Mouse (Mus musculus) gastrocnemius, adult 8-10 months (tissue): ENCODE results near the gene Pnpla6. TPM values are rescaled to one million over a fixed set of nuclear protein-coding genes. Genes with fewer than 3 reads are reported as not detected.
"Not testable (repeated sequence)": the region's sequence is repeated elsewhere in the genome, so short reads cannot be mapped to it uniquely, and the experiment has no call there.

Source experiments
- DNase-seq, 2 experiments: peaks; one replicate each; pipeline ENCODE4 v3.0.0; 2022; ENCODE audit warnings: low spot score in 2 of 2
- total RNA-seq, 4 experiments: library from RNA; stranded (reverse); gene quantifications; 2 replicates each; pipeline ENCODE4 v1.2.4; 2022

The Pnpla6 gene
- total RNA-seq, 4 experiments from 2014 or later: 5.8 to 9.8 (median 7.9) TPM

GRCm38 (mm10) chr8:3574546-3574945, 59.4 kb downstream of the Pnpla6 start:
- no peak for DNase-seq

DNA sequence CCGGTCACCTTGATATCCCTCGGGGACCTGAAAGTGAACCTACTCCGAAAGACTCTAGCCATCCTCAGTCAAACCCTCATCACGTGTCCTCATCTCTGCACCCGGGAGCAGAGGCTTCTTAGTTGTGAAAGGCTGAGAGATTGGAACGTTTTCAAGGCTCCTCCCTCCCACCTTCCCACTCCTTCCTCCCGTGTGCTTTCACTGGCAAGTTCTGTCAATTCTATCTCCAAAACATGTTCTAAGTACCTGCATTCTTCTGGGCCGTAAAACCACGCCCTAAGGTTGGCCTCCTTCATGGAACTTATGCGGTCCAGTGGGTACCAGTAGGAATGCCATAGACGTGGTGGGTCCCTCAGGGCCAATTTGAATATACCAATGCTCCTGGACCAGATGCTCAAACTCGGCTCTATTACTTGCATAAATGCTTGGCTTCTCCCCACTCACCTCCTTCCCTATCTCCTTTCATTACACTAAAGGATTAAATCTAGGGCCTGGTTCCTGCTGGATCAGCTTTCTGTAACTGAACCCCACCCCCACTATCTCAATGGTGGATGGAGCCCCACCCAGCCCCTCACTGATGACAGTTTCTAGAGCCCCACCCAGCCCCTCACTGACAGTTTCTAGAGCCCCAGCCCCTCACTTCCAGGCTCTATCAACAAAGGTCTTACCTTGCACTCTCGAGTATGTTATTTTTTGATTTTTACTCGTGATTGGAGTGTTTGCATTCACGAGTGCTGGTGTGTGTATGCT, 61.2 kb downstream of the Pnpla6 start:
- no peak for DNase-seq

DNA sequence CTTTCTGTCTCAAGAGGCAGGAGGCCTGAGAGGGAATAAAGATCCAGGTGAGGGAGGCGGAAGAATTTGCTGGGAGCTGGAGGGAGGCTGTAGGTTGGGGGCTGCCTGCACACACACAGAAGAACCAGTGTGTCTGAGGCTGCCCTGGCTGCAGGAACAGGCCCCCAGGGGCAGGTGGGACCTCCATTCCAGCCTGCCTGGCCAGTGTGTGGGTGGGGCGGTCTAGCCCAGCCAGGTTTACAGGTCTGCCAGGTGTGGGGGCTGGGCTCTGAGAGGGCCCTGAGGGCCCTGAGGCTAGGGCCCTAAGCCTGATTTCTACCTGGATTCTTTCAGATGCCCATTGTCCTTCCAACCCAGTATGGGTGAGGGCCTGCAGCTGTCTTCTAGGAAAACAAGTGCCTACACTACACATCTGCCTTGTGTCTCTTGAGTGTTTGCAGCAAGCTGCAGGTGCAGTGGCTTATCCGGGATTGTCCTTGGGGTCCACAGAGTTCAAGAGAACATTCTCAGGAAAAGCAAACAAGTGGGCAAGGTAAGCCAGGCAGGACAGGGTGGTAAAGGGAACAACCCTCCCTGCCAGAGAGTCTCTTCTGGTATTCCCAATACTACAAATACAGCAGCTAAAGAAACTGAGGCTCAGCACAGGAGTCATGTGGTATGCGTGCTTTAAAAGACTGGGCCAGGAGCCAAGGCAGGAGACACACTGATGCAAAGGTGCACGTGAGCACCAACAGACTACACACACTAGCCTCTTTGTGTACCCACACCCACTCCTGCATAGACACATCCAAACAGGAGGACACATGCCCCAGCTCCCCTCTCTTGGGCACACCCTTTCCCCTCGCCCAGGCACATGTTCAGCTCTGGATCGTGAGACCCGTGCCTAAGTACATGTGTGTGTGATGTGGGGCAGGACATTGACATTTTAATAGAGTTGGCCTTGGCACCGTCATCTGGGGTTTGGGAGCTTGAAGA, 64.5 kb downstream of the Pnpla6 start:
- no peak for DNase-seq

- not testable (repeated sequence) for DNase-seq
These were observed 66.8 kb downstream of the Pnpla6 start for GRCm38 (mm10) chr8:3581961-3582360.

- DNase-seq: no peak
These were observed 71.3 kb downstream of the Pnpla6 start for GRCm38 (mm10) chr8:3586452-3586851.

DNA sequence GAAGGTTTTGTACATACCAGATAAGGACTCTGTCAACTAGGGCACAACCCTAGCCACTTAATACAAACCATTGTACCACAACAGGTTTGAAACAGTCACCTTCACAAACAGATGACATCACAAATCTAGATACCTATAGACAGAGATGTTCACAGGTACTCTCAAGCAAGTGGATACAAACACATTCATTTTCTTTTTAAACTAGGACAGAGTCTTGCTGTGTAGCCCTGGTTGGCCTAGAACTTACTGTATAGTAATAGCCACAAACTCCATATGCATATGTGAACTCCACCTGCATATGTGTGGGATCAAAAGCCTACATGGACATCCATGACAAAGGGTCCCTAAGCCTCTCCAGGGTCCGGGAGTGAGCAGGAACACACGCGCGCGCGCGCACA, 71.8 kb downstream of the Pnpla6 start, which contains the start of gene Camsap3:
Gene Camsap3 (plus strand): TSS at position 301 of the 398 bp plus-strand sequence.
- no peak for DNase-seq

DNA sequence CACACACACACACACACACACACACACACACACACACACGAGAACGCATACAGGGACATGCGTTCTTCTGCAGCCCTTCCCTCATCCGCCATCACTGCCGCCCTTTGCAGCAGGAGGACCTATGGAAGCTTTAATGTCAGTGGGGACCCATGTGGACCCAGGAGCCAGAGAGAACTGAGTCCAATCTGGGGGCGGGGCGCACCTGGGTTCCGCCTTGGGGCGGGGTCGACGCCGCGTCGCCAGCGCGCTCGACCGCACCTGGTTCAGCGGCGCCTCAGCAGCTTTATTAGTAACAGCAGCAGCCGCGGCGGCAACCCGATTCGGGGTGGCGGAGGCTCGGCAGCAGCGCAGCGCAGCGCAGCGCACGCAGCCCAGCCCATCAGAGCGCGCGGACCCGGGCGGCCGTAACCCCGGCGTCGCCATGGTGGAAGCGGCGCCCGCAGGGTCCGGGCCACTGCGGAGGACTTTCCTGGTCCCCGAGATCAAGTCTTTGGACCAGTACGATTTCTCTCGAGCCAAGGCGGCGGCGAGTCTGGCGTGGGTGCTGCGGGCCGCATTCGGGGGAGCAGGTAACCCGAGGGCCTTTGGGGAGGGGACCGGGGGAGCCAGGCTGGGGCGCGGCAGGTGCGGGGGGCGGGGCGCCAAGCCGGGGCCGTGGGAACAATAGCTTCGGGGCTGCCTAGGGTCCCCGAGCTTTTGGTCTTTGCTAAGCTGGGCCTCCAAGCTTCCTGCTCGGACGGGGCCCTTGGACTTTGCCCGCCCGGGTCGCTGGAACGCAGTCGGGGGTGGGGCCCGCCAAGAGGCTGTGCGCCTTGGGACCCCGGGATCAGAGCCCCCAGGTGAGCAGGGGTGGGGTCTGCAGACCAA, 72.4 kb downstream of the Pnpla6 start:
- DNase-seq: no peak

DNA sequence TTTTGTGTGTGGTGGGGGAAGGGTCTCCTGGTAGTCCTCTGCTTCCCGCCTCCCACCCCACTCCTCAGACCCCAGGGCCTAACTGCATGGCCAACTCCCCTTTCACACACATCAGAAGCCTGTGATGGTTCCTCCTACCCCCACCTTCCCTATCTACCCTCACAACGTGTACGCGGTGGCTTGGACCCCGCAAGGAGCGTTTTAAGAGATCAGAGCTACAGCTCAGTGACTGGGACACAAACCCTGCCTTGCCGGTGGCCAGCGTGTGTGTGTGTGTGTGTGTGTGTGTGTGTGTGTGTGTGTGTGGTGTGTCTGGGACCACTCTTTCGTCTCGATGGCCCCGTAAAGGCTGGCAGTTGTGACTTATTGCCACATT, 73.1 kb downstream of the Pnpla6 start:
- no peak for DNase-seq

DNA sequence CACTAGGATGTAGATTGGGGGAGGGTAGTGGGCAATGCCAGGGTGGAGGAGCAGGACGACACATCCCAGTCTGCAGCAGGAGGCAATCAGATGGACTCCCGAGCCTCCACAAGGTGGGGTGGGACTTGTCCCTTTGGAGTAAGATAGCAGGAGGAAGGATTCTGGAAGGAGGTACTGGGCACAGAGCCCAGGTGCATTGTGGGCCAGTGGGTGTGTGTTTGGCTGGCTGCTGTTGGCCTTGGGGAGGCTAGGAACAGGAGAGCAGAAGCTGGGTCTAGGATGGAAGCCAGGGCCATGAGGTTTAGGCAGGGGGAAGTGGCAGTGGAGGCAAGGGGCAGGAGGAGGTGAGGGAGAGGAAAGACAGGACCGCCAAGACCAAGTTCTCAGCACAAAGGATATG, 78.3 kb downstream of the Pnpla6 start:
- no peak for DNase-seq

Other genes with a start within 250 kb of the Pnpla6 start
- gene Insr, start 235.8 kb upstream of the Pnpla6 start, total RNA-seq: 10 to 100 TPM; 60.4 to 66.9 (median 64.0) TPM
- gene A430078G23Rik, start 162.0 kb upstream of the Pnpla6 start, total RNA-seq: not detected
- gene Arhgef18, start 122.4 kb upstream of the Pnpla6 start, total RNA-seq: 10 to 100 TPM in 1 of 4 experiments, 1 to 10 TPM in 3; 7.4 to 11.5 (median 9.2) TPM
- gene Pex11g, start 47.7 kb upstream of the Pnpla6 start, total RNA-seq: 1 to 10 TPM; 2.0 to 3.2 (median 2.7) TPM
- gene Tex45, start 44.5 kb upstream of the Pnpla6 start, total RNA-seq: not detected
- 10 to 100 TPM; 39.0 to 44.5 (median 41.3) TPM for gene Zfp358, start 22.2 kb upstream of the Pnpla6 start, total RNA-seq
- 10 to 100 TPM; 21.5 to 23.2 (median 22.0) TPM for gene Mcoln1, start 14.9 kb upstream of the Pnpla6 start, total RNA-seq
- not detected for gene C330021F23Rik, start 52.6 kb downstream of the Pnpla6 start, total RNA-seq
- under 1 TPM; 0.12 to 0.46 (median 0.24) TPM for gene Camsap3, start 71.9 kb downstream of the Pnpla6 start, total RNA-seq
- gene Xab2, start 105.9 kb downstream of the Pnpla6 start, total RNA-seq: 10 to 100 TPM in 3 of 4 experiments, 1 to 10 TPM in 1; 9.5 to 12.2 (median 11.2) TPM
- gene Pet100, start 106.2 kb downstream of the Pnpla6 start, total RNA-seq: 10 to 100 TPM; 80.6 to 87.8 (median 85.1) TPM
- gene Pcp2, start 110.2 kb downstream of the Pnpla6 start, total RNA-seq: not detected
- 1 to 10 TPM; 2.6 to 6.3 (median 3.8) TPM for gene Stxbp2, start 115.6 kb downstream of the Pnpla6 start, total RNA-seq
- gene Retn, start 140.4 kb downstream of the Pnpla6 start, total RNA-seq: 1 to 10 TPM; 1.3 to 8.8 (median 3.2) TPM
- gene Mcemp1, start 150.4 kb downstream of the Pnpla6 start, total RNA-seq: not detected
- 1 to 10 TPM in 3 of 4 experiments, not detected in 1; 1.3 to 2.1 (median 2.1) TPM for gene Fcor, start 157.0 kb downstream of the Pnpla6 start, total RNA-seq
- 10 to 100 TPM; 19.5 to 22.7 (median 20.3) TPM for gene Trappc5, start 160.9 kb downstream of the Pnpla6 start, total RNA-seq
- gene Fcer2a, start 178.8 kb downstream of the Pnpla6 start, total RNA-seq: not detected
- not detected for gene Clec4g, start 205.3 kb downstream of the Pnpla6 start, total RNA-seq
- 1 to 10 TPM in 1 of 4 experiments, under 1 TPM in 3; 0.19 to 1.2 (median 0.38) TPM for gene Cd209a, start 233.6 kb downstream of the Pnpla6 start, total RNA-seq